Mouse (Mus musculus) cerebellum, adult 11-12 months (tissue): Measurements from ENCODE around the gene Grin3b.

Experiments
- DNase-seq: peaks from one replicate; pipeline ENCODE4 v3.0.0; 2022

The Grin3b gene

GRCm38 (mm10) chr10:80018739-80019297, 48.3 kb downstream of the Grin3b start:
- no peak for DNase-seq

DNA sequence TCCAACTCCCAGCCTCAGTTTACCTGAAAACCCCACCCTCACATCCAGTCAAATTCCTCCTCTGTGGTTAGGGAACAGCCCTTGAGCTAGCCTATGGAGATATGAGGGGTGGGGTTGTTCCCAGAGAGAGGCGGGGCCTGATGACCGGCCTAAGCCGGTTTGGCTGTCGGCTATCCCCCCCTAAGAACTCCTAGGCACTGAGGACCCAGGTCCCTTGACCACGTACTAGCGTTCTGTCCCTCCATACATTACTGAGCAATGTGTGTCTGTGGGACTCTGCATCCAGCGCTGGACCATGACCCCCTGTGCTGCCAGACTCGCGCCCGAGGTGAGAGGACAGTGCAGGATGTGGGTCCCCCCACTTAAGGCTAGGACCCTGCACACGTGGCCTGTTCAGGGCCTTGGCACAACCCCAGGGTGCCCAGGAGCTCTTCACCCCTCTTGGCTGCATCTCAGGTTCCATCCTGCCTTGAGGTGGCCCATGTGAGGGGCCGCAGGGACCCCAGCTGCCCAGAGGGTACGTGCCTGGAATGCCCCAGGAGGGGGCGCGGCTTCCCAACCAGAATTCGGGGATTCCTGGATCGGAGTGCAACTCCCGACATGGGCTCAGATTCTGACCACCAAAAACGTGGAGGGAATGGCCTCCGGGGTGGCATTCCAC, 49.1 kb downstream of the Grin3b start:
- DNase-seq: no peak

- no peak for DNase-seq
Measured at GRCm38 (mm10) chr10:80020191-80020590, 49.7 kb downstream of the Grin3b start.

- DNase-seq: no peak
Measured at GRCm38 (mm10) chr10:80020603-80021319, 50.2 kb downstream of the Grin3b start.

GRCm38 (mm10) chr10:80021320-80021641, 50.8 kb downstream of the Grin3b start:
- no peak for DNase-seq

DNA sequence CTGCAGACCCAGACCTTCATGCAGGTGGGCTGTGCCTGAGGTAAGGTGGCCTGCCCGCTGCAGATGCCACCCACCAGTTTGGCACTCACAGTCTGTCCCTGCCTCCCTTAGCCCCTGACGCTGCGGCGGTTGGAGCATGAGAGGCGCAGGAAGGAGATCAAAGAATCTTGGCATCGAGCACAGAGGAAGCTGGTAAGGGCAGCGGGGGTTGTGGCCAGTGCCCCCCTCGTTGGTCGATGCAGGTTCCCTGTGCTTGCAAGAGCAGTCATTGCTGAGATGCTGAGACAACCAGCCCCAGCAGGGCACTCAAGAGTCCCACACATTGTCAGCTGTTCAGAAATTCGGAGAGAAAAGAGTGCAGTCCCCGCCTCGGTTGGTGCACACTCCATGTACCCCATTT, 51.6 kb downstream of the Grin3b start:
- DNase-seq: no peak

- DNase-seq: no peak
Measured at GRCm38 (mm10) chr10:80022806-80023205, 52.3 kb downstream of the Grin3b start.

- no peak for DNase-seq
Measured at GRCm38 (mm10) chr10:80023758-80024157, 53.2 kb downstream of the Grin3b start.

GRCm38 (mm10) chr10:80024229-80025043, 53.9 kb downstream of the Grin3b start:
- no peak for DNase-seq

DNA sequence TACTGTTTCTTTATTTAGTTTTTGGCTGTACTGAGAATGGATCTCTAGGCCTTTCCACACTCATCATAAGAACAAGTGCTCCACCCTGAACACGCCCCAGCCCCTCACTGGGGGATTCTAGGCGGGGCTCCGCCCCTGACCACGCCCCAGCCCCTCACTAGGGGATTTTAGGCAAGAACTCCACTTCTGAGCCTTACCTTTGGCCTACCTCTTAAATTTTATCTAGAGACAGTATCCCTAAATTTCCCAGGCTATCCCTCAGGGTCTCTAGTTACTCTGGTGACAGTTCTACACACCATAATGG, 54.5 kb downstream of the Grin3b start:
- DNase-seq: no peak

GRCm38 (mm10) chr10:80025463-80025862, 54.9 kb downstream of the Grin3b start:
- no peak for DNase-seq

- DNase-seq: no peak
Measured at GRCm38 (mm10) chr10:80025889-80026288, 55.4 kb downstream of the Grin3b start.
